Mouse (Mus musculus) R1 (cell line): ENCODE measurements around the gene Ice1.

ENCODE experiments used
- DNase-seq: peaks from one replicate; pipeline ENCODE4 v3.0.0-alpha.2; 2018; ENCODE audit warnings: low read depth, low spot score

Ice1 gene

GRCm38 (mm10) chr13:70574216-70574615 is 63.2 kb downstream of the Ice1 start:
- DNase-seq, result no peak

- no peak for DNase-seq
These were observed 69.5 kb downstream of the Ice1 start for GRCm38 (mm10) chr13:70567889-70568288.

- DNase-seq, result no peak
These were observed 84.0 kb downstream of the Ice1 start for GRCm38 (mm10) chr13:70553456-70553855.

GRCm38 (mm10) chr13:70547457-70547856 is 90.0 kb downstream of the Ice1 start:
- no peak for DNase-seq

- peak; percentile 11 for DNase-seq
These were observed 92.2 kb downstream of the Ice1 start for GRCm38 (mm10) chr13:70545261-70545660.

- no peak for DNase-seq
These were observed 97.6 kb downstream of the Ice1 start for GRCm38 (mm10) chr13:70539842-70540241.

- no peak for DNase-seq
These were observed 104.0 kb downstream of the Ice1 start for GRCm38 (mm10) chr13:70533412-70533811.

GRCm38 (mm10) chr13:70532719-70533118 is 104.7 kb downstream of the Ice1 start:
- DNase-seq, result no peak

GRCm38 (mm10) chr13:70517651-70518050 is 119.8 kb downstream of the Ice1 start:
- DNase-seq, result peak; percentile 17

GRCm38 (mm10) chr13:70515004-70515403 is 122.4 kb downstream of the Ice1 start:
- DNase-seq, result no peak

- DNase-seq, result peak; percentile 20
These were observed 127.2 kb downstream of the Ice1 start for GRCm38 (mm10) chr13:70510199-70510598.

- no peak for DNase-seq
These were observed 127.9 kb downstream of the Ice1 start for GRCm38 (mm10) chr13:70509375-70510016.

- no peak for DNase-seq
These were observed 128.6 kb downstream of the Ice1 start for GRCm38 (mm10) chr13:70508708-70509374.
